10 mouse cellular contexts compared by ENCODE assay signal in genomic region chr14:19737568-19737967, GRCm38 (mm10). TPM values are rescaled to one million over a fixed set of nuclear protein-coding genes. Genes with fewer than 3 reads are reported as not detected.
DNase-seq lines count a peak whose midpoint lies in the region; ATAC-seq and TF ChIP-seq lines count a peak whose summit lies in the region.
"Had no signal": no experiment of that assay in that cellular context is flagged by ENCODE, and none has a peak within 500 bp of the region (broad histone marks: within the 10 kb centered on the region; RNA-seq: fewer than 3 reads in every experiment).

No protein-coding gene starts in this region.

- no peak for TF ChIP-seq EP300 in lung, postnatal 0 days (IDR thresholded peaks at IDR 0.05)

- no peak for TF ChIP-seq CTCF in lung, postnatal 0 days (IDR thresholded peaks at IDR 0.05)

- H3K9me3 ChIP-seq in heart, embryonic 11.5 days (replicated peaks; ENCODE audit: control insufficient read depth, low read length): no peaks in the 10 kb centered on the region
- no peaks in the 10 kb centered on the region for H3K9me3 ChIP-seq in heart, embryonic 12.5 days (replicated peaks)
- H3K9me3 ChIP-seq in lung, postnatal 0 days (ENCODE audit: low read length): no peaks in the 10 kb centered on the region
- H3K9me3 ChIP-seq in hindbrain, embryonic 15.5 days: no peaks in the 10 kb centered on the region
- no peaks in the 10 kb centered on the region for H3K9me3 ChIP-seq in stomach, embryonic 16.5 days (replicated peaks; ENCODE audit: control insufficient read depth, low read length)

- H3K4me2 ChIP-seq in heart, embryonic 11.5 days: no peak overlapping the region
- no peak overlapping the region for H3K4me2 ChIP-seq in heart, embryonic 12.5 days
- H3K4me2 ChIP-seq in lung, postnatal 0 days (replicated peaks; ENCODE audit: low read depth, low read length): no peak overlapping the region
- no peak overlapping the region for H3K4me2 ChIP-seq in hindbrain, embryonic 15.5 days
- H3K4me2 ChIP-seq in stomach, embryonic 16.5 days (ENCODE audit: low read depth, low read length): no peak overlapping the region
- H3K4me2 ChIP-seq: midbrain, embryonic 11.5 days had no signal

- H3K4me3 ChIP-seq in heart, embryonic 11.5 days (ENCODE audit: low read depth, low read length): no peak overlapping the region
- H3K4me3 ChIP-seq in heart, embryonic 12.5 days: no peak overlapping the region
- H3K4me3 ChIP-seq in lung, postnatal 0 days (ENCODE audit: low read depth, low read length): no peak overlapping the region
- no peak overlapping the region for H3K4me3 ChIP-seq in hindbrain, embryonic 15.5 days
- H3K4me3 ChIP-seq in stomach, embryonic 16.5 days (replicated peaks; ENCODE audit: low read length): no peak overlapping the region

- intact Hi-C loops in left cerebral cortex, postnatal 25 days (cut with DNase I): no loop called here

- H3K27me3 ChIP-seq in heart, embryonic 11.5 days (ENCODE audit: control insufficient read depth, insufficient read depth, low read length): no peaks in the 10 kb centered on the region
- no peaks in the 10 kb centered on the region for H3K27me3 ChIP-seq in heart, embryonic 12.5 days (replicated peaks)
- no peaks in the 10 kb centered on the region for H3K27me3 ChIP-seq in lung, postnatal 0 days (replicated peaks; ENCODE audit: insufficient read depth, low read length)
- H3K27me3 ChIP-seq in hindbrain, embryonic 15.5 days: no peaks in the 10 kb centered on the region
- H3K27me3 ChIP-seq in stomach, embryonic 16.5 days (ENCODE audit: control insufficient read depth, insufficient read depth, low read length): no peaks in the 10 kb centered on the region

- ATAC-seq in heart, embryonic 11.5 days (replicated peaks; ENCODE audit: insufficient number of reproducible peaks, low FRiP score, low TSS enrichment): no peak
- ATAC-seq in heart, embryonic 12.5 days (ENCODE audit: insufficient number of reproducible peaks, low FRiP score): no peak
- ATAC-seq in lung, postnatal 0 days: no peak
- ATAC-seq in hindbrain, embryonic 15.5 days (ENCODE audit: low FRiP score, low read depth): no peak
- no peak for ATAC-seq in stomach, embryonic 16.5 days (ENCODE audit: insufficient read depth, low FRiP score)

- no peak overlapping the region for H3K9ac ChIP-seq in heart, embryonic 11.5 days (ENCODE audit: low read depth, low read length)
- H3K9ac ChIP-seq in heart, embryonic 12.5 days: no peak overlapping the region
- H3K9ac ChIP-seq in lung, postnatal 0 days (replicated peaks; ENCODE audit: low read depth): no peak overlapping the region
- H3K9ac ChIP-seq in hindbrain, embryonic 15.5 days: no peak overlapping the region
- peak overlapping the region; percentile 56; the same call in 1 of the 2 replicates for H3K9ac ChIP-seq in stomach, embryonic 16.5 days (ENCODE audit: low read length)

- H3K27ac ChIP-seq in heart, embryonic 11.5 days (ENCODE audit: low read depth, low read length): 0 out of 2 replicates have a peak overlapping the region, but pooled peaks have one; percentile 35
- no peak overlapping the region for H3K27ac ChIP-seq in heart, embryonic 12.5 days (ENCODE audit: poor library complexity, severe bottlenecking)
- peak overlapping the region; percentile 47 for H3K27ac ChIP-seq in lung, postnatal 0 days (ENCODE audit: low read length)
- H3K27ac ChIP-seq in hindbrain, embryonic 15.5 days (replicated peaks): peak overlapping the region; percentile 55; the same call in 1 of the 2 replicates
- H3K27ac ChIP-seq in stomach, embryonic 16.5 days (ENCODE audit: low read length): peak overlapping the region; percentile 94

- no peak for DNase-seq in lung, postnatal 0 days (ENCODE audit: low spot score)
- DNase-seq in lung, postnatal 14 days: no peak
- no peak for DNase-seq in left cerebral cortex, postnatal 25 days (ENCODE audit: low spot score in 2 of 2)
- no peak for DNase-seq in ovary, postnatal 10 days (ENCODE audit: low spot score)
- DNase-seq: left cerebral cortex, postnatal 4 days had no signal

- H3K36me3 ChIP-seq in heart, embryonic 11.5 days (ENCODE audit: control insufficient read depth, insufficient read depth, low read length): no peaks in the 10 kb centered on the region
- no peaks in the 10 kb centered on the region for H3K36me3 ChIP-seq in heart, embryonic 12.5 days
- no peaks in the 10 kb centered on the region for H3K36me3 ChIP-seq in lung, postnatal 0 days (ENCODE audit: insufficient read depth, low read length)
- H3K36me3 ChIP-seq in hindbrain, embryonic 15.5 days: no peaks in the 10 kb centered on the region
- no peaks in the 10 kb centered on the region for H3K36me3 ChIP-seq in stomach, embryonic 16.5 days (ENCODE audit: control insufficient read depth, insufficient read depth, low read length)

- H3K4me1 ChIP-seq in heart, embryonic 11.5 days (ENCODE audit: control insufficient read depth, insufficient read depth, low read length): 0 out of 2 replicates have a peak, but pooled peaks cover 5% of the 10 kb centered on the region
- peaks cover 19% of the 10 kb centered on the region for H3K4me1 ChIP-seq in heart, embryonic 12.5 days (replicated peaks)
- 0 out of 2 replicates have a peak, but pooled peaks cover 3% of the 10 kb centered on the region for H3K4me1 ChIP-seq in lung, postnatal 0 days (ENCODE audit: insufficient read depth, low read depth, low read length)
- H3K4me1 ChIP-seq in hindbrain, embryonic 15.5 days (replicated peaks): peaks cover 4% of the 10 kb centered on the region; the same call in 1 of the 2 replicates
- peaks cover 16% of the 10 kb centered on the region for H3K4me1 ChIP-seq in stomach, embryonic 16.5 days (ENCODE audit: control insufficient read depth, insufficient read depth, low read length)

RNA-seq across cellular contexts. Expression of gene Nid2, which starts 13.5 kb away (rescaled TPM):
- polyA plus RNA-seq in heart, embryonic 11.5 days (2014; fragmentation: Nextera tagmentation; extraction: Ambion mirVana): 146 and 178 TPM in 2 replicates
- 204 and 208 TPM in 2 replicates for polyA plus RNA-seq in heart, embryonic 12.5 days (2016; fragmentation: Nextera tagmentation; extraction: Ambion mirVana)
- polyA plus RNA-seq in lung, postnatal 0 days (2015; fragmentation: Nextera tagmentation; extraction: Ambion mirVana): 39.0 and 40.4 TPM in 2 replicates
- 45.7 and 48.2 TPM in 2 replicates for polyA plus RNA-seq in hindbrain, embryonic 15.5 days (2015; fragmentation: Nextera tagmentation; extraction: Ambion mirVana)
- polyA plus RNA-seq in stomach, embryonic 16.5 days (2015; fragmentation: Nextera tagmentation; extraction: Ambion mirVana): 94.3 and 99.5 TPM in 2 replicates
- 1 to 10 TPM; 3.0 to 4.7 TPM for total RNA-seq in left cerebral cortex, postnatal 25 days (2021)
